Mouse (Mus musculus): ENCODE data around the gene Kndc1.

DNA sequence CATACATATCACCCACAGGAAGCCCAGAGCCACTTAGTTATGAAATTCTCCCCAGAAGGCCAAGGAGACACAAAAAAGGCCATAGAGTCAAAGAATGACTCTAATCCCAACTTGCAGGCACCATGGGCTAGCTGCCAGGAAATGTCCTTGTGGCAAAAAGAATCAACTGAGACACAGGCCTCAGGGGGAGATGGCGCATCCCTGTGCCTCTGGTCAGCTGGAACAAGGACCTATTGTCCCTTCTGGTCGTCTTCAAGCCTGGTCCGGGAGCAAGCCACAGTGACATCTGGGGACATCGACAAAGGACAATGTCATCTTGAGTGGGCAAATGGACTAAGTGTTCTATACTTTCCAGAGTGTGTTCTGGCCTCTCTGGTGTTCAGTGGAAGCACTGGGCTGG lies 11.0 kb upstream of the Kndc1 start:
- TF ChIP-seq CTCF (IDR thresholded peaks at IDR 0.05; ENCODE audit: insufficient read depth, low read length): no peak
- TF ChIP-seq POLR2A (IDR thresholded peaks at IDR 0.05; ENCODE audit: borderline replicate concordance, extremely low read depth, low read depth, low read length): no peak
